Mouse (Mus musculus) ES-Bruce4 (cell line): ENCODE data around the gene 2900011O08Rik.

ENCODE experiments used
- CTCF ChIP-seq: IDR thresholded peaks from one replicate; pipeline ENCODE4 v1.8.1; 2011; ENCODE audit warnings: low read depth, low read length
- POLR2A ChIP-seq: IDR thresholded peaks from one replicate; pipeline ENCODE4 v1.8.1; 2011; ENCODE audit warnings: low read length; ENCODE audit not compliant: insufficient read depth

GRCm38 (mm10) chr16:14082925-14083324, 96.5 kb downstream of the 2900011O08Rik start:
- TF ChIP-seq CTCF (no peak), POLR2A (no peak)
